Mouse (Mus musculus) liver, adult 2 months (tissue): Measurements from ENCODE around the gene Nfe2. TPM values are rescaled to one million over a fixed set of nuclear protein-coding genes. Genes with fewer than 3 reads are reported as not detected.

Source experiments
- DNase-seq: peaks from one replicate; pipeline ENCODE4 v3.0.0-alpha.2; 2011; ENCODE audit warnings: low read depth, low spot score; ENCODE audit errors: extremely low read depth
- H3K27ac ChIP-seq: fragments of 200-500 bp; replicated peaks from 2 replicates; pipeline ENCODE4 v1.5.1; 2012; ENCODE audit warnings: low read depth, mild to moderate bottlenecking, control low read depth, inconsistent platforms, low read length; ENCODE audit not compliant: insufficient read depth
- H3K27me3 ChIP-seq: fragments of 200-500 bp; 2 replicates; pipeline ENCODE4 v1.6.1; 2012; ENCODE audit warnings: mild to moderate bottlenecking, moderate library complexity, low read length, inconsistent platforms; ENCODE audit not compliant: control insufficient read depth, insufficient read depth
- H3K36me3 ChIP-seq: fragments of 200-500 bp; 2 replicates; pipeline ENCODE4 v1.6.1; 2012; ENCODE audit warnings: low read length, inconsistent platforms; ENCODE audit not compliant: control insufficient read depth, insufficient read depth
- H3K4me1 ChIP-seq: fragments of 200-500 bp; 2 replicates; pipeline ENCODE4 v1.6.1; 2011; ENCODE audit warnings: low read length; ENCODE audit not compliant: control insufficient read depth, insufficient read depth
- H3K4me3 ChIP-seq: fragments of 200-500 bp; 2 replicates; pipeline ENCODE4 v1.5.1; 2011; ENCODE audit warnings: low read depth, mild to moderate bottlenecking, control low read depth, low read length, moderate library complexity; ENCODE audit not compliant: insufficient read depth
- H3K79me2 ChIP-seq: fragments of 200-500 bp; 2 replicates; pipeline ENCODE4 v1.6.1; 2012; ENCODE audit warnings: inconsistent platforms, mild to moderate bottlenecking, low read length, moderate library complexity; ENCODE audit not compliant: control insufficient read depth, insufficient read depth
- H3K9ac ChIP-seq: fragments of 200-500 bp; 2 replicates; pipeline ENCODE4 v1.6.1; 2012; ENCODE audit warnings: low read depth, mild to moderate bottlenecking, control low read depth, inconsistent platforms, low read length
- CTCF ChIP-seq: fragments of 200-500 bp; IDR thresholded peaks from 2 replicates; pipeline ENCODE4 v1.5.1; 2011; ENCODE audit warnings: low read depth, low read length, control low read depth
- POLR2A ChIP-seq: fragments of 200-500 bp; IDR thresholded peaks from 2 replicates; pipeline ENCODE4 v1.6.1; 2011; ENCODE audit warnings: low read length, control low read depth; ENCODE audit not compliant: insufficient read depth; ENCODE audit errors: extremely low read depth
- WGBS: fragments of 180-500 bp; shearing (Covaris S2); methylation state at CpG from one replicate; pipeline ENCODE4 v1.1.7; 2018; 5-methylcytosine and 5-hydroxymethylcytosine counted together
- polyA plus RNA-seq: library from polyadenylated mRNA; depleted of rRNA; stranded (reverse); fragments of >200 nt; gene quantifications from 2 replicates; pipeline ENCODE4 v1.2.3, GENCODE M21; 2012
- total RNA-seq: library from RNA; depleted of rRNA; stranded (reverse); fragments of >200 nt; gene quantifications from 2 replicates; pipeline ENCODE4 v1.2.3, GENCODE M21; 2014

Gene Nfe2
- total and polyA plus RNA-seq, 2 experiments = 0.74 to 4.9 TPM

DNA sequence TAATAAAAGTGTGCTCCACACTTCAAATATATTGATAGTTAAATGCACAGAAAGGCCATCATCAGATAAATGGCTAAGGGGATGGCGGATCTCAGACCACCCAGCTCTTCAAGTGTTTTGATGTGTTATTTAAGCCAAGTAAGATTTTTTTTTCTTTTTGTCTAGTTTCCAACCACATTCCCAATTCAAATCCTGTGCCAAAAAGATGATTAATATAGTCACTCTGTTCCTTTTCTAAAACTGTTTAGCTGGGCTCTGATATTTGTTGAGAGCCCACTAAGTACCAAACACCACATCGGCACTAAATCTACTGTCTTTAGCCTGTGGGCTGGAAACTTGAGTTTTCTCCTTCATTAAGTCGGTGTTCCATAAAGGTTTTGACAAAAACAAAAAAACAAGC lies 31.2 kb downstream of the Nfe2 start:
- Histone ChIP-seq H3K79me2 (peaks cover 7% of the 10 kb centered on the region; the same call in 1 of the 2 replicates), H3K27me3 (no peaks in the 10 kb centered on the region), H3K4me3 (no peak overlapping the region), H3K9ac (no peak overlapping the region), H3K36me3 (no peaks in the 10 kb centered on the region), H3K27ac (no peak overlapping the region), H3K4me1 (no peaks in the 10 kb centered on the region; the same call in 1 of the 2 replicates)
- DNase-seq = no peak
- 90% methylated on average over 3 of the region's 3 CpGs for WGBS
- TF ChIP-seq CTCF (no peak), POLR2A (no peak)

DNA sequence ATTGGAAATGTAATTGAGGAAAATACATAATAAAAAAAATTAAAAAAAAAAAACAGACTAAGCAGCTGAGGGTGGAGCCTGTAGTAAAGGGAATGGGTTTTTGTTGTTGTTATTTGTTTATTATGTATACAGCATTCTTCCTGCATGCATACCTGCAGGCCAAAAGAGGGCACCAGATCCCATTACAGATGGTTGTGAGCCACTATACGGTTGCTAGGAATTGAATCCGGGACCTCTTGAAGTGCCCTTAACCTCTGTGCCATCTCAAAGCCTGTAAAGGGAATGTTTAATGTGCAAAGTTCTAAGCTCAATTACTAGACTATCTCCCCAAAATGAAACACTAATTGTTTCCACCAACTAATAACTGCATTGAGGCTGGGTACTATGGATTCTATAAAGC lies 34.0 kb downstream of the Nfe2 start:
- TF ChIP-seq POLR2A (no peak), CTCF (no peak)
- H3K27ac ChIP-seq = no peak overlapping the region
- H3K9ac ChIP-seq = no peak overlapping the region
- H3K79me2 ChIP-seq = peaks cover 10% of the 10 kb centered on the region; the same call in 1 of the 2 replicates
- no peaks in the 10 kb centered on the region for H3K36me3 ChIP-seq
- 97% methylated on average over 2 of the region's 2 CpGs for WGBS
- no peak for DNase-seq
- H3K4me3 ChIP-seq = no peak overlapping the region
- H3K4me1 ChIP-seq = no peaks in the 10 kb centered on the region; the same call in 1 of the 2 replicates
- H3K27me3 ChIP-seq = no peaks in the 10 kb centered on the region

DNA sequence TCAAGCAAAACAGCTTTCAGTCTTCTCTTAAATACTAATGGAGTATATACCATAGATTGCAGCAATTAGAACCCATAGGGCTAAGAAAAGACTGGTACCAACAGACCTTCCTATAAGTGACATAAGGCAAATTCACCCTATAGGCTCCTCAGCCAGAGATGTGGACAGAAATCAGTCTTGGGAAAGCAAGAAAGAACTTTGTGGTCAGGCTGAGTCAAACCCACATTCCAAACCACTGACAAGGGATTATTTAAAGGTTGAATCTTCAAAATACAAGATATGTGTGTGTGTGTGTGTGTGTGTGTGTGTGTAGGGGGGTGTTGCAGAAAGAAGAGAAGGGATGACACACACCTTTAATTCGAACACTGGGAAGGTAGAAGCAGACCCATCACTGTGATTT lies 36.8 kb downstream of the Nfe2 start:
- no peak for DNase-seq

GRCm38 (mm10) chr15:103220785-103221184 lies 37.4 kb downstream of the Nfe2 start:
- Histone ChIP-seq H3K36me3 (no peaks in the 10 kb centered on the region), H3K27me3 (no peaks in the 10 kb centered on the region), H3K27ac (no peak overlapping the region), H3K4me1 (peaks cover 3% of the 10 kb centered on the region; the same call in 1 of the 2 replicates), H3K79me2 (peaks cover 8% of the 10 kb centered on the region; the same call in 1 of the 2 replicates), H3K9ac (no peak overlapping the region), H3K4me3 (no peak overlapping the region)
- peak; percentile 37 for DNase-seq
- no peak for TF ChIP-seq CTCF
- TF ChIP-seq POLR2A = no peak
- WGBS = 27% methylated on average over 3 of the region's 3 CpGs

More for the DNA sequence above, 36.8 kb downstream of the Nfe2 start:
- Histone ChIP-seq H3K27me3 (no peaks in the 10 kb centered on the region), H3K4me1 (no peaks in the 10 kb centered on the region; the same call in 1 of the 2 replicates), H3K9ac (no peak overlapping the region), H3K4me3 (no peak overlapping the region), H3K27ac (no peak overlapping the region), H3K79me2 (peaks cover 8% of the 10 kb centered on the region; the same call in 1 of the 2 replicates), H3K36me3 (no peaks in the 10 kb centered on the region)
- WGBS = 78% methylated on average over 1 of the region's 1 CpGs
- TF ChIP-seq CTCF (no peak), POLR2A (no peak)

DNA sequence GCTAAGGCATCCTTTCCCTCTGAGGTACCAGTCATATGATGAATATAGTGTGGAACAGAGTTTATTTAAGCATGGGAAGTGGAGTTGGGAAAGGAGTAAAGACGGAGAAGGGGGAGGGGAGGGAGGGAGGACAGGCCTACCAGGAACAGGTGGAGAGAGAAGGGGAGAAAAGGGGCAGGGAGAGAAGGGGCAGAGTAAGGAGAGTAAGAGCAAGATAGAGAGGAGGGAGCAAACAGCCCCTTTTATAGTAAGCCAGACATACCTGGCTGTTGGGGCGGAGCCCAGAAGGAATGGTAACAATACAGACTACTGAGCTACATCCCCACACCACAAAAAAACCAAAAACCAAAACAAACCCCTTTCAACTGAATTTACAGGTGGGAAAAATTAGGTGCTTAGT lies 42.2 kb downstream of the Nfe2 start:
- no peak for DNase-seq
- Histone ChIP-seq H3K27ac (no peak overlapping the region), H3K9ac (no peak overlapping the region), H3K27me3 (no peaks in the 10 kb centered on the region), H3K4me3 (no peak overlapping the region), H3K4me1 (peaks cover 3% of the 10 kb centered on the region; the same call in 1 of the 2 replicates), H3K79me2 (peaks cover 8% of the 10 kb centered on the region; the same call in 1 of the 2 replicates), H3K36me3 (peaks cover 13% of the 10 kb centered on the region)
- TF ChIP-seq CTCF = no peak
- TF ChIP-seq POLR2A = no peak
- WGBS = 74% methylated on average over 2 of the region's 2 CpGs
